Mouse (Mus musculus): ENCODE results near the gene Tmem130. TPM values are rescaled to one million over a fixed set of nuclear protein-coding genes. Genes with fewer than 3 reads are reported as not detected.

The Tmem130 gene
- total and polyA plus RNA-seq, 2 experiments from 2014 or later = 262 to 379 TPM

- DNase-seq = no peak
- TF ChIP-seq CTCF (IDR thresholded peaks at IDR 0.05; ENCODE audit: low read depth) = no peak
- Histone ChIP-seq H3K27me3 (ENCODE audit: insufficient read depth, low read length) (no peaks in the 10 kb centered on the region), H3K4me3 (ENCODE audit: low read depth, low read length) (no peak overlapping the region), H3K9me3 (ENCODE audit: low read length) (no peaks in the 10 kb centered on the region), H3K9ac (no peak overlapping the region), H3K4me2 (ENCODE audit: low read depth) (no peak overlapping the region), H3K4me1 (ENCODE audit: insufficient read depth) (no peaks in the 10 kb centered on the region), H3K27ac (ENCODE audit: low read depth, low read length) (no peak overlapping the region), H3K36me3 (ENCODE audit: insufficient read depth) (peaks cover 30% of the 10 kb centered on the region)
- ATAC-seq = no peak
- WGBS = 86% methylated on average over 14 of the region's 14 CpGs
Observed at GRCm38 (mm10) chr5:144737101-144737500, 24.5 kb downstream of the Tmem130 start.

GRCm38 (mm10) chr5:144734949-144735348 lies 26.7 kb downstream of the Tmem130 start:
- ATAC-seq (peak; percentile 57), DNase-seq (peak; percentile 82)
- WGBS = 30% methylated on average over 8 of the region's 8 CpGs
- Histone ChIP-seq H3K9me3 (ENCODE audit: low read length) (no peaks in the 10 kb centered on the region), H3K27ac (ENCODE audit: low read depth, low read length) (no peak overlapping the region), H3K4me3 (ENCODE audit: low read depth, low read length) (no peak overlapping the region), H3K27me3 (ENCODE audit: insufficient read depth, low read length) (no peaks in the 10 kb centered on the region), H3K9ac (no peak overlapping the region), H3K4me1 (ENCODE audit: insufficient read depth) (no peaks in the 10 kb centered on the region), H3K36me3 (ENCODE audit: insufficient read depth) (peaks cover 14% of the 10 kb centered on the region; the same call in 1 of the 2 replicates), H3K4me2 (ENCODE audit: low read depth) (no peak overlapping the region)
- peak; percentile 95 for TF ChIP-seq CTCF (IDR thresholded peaks at IDR 0.05; ENCODE audit: low read depth)

DNA sequence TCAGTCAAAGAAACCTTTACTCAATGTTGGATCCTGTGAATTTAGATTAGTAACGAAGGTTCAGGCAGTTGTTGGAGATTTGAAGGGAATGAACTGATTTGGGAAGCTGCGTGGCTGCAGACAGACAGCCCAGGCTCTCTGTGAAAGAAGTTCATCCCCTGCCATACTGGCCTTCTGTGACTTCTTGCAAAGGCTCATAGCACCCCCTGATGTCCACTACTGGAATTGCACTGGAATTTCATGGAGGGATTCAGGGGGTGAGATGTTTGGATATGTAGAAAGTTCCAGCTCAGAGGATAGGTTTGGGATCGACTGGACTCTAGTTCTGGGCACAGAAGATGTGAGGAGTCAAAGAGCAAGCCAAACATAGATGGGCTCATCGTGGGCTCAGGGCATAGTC lies 27.7 kb downstream of the Tmem130 start:
- Histone ChIP-seq H3K27me3 (ENCODE audit: insufficient read depth, low read length) (0 out of 2 replicates have a peak, but pooled peaks cover 3% of the 10 kb centered on the region), H3K4me2 (ENCODE audit: low read depth) (no peak overlapping the region), H3K9me3 (ENCODE audit: low read length) (no peaks in the 10 kb centered on the region), H3K36me3 (ENCODE audit: insufficient read depth) (peaks cover 14% of the 10 kb centered on the region; the same call in 1 of the 2 replicates), H3K27ac (ENCODE audit: low read depth, low read length) (no peak overlapping the region), H3K4me1 (ENCODE audit: insufficient read depth) (no peaks in the 10 kb centered on the region), H3K9ac (no peak overlapping the region), H3K4me3 (ENCODE audit: low read depth, low read length) (no peak overlapping the region)
- peak; percentile 88 for DNase-seq
- 24% methylated on average over 4 of the region's 4 CpGs for WGBS
- peak; percentile 47; the same call in 1 of the 2 replicates for ATAC-seq
- TF ChIP-seq CTCF (IDR thresholded peaks at IDR 0.05; ENCODE audit: low read depth) = peak; percentile 94

DNA sequence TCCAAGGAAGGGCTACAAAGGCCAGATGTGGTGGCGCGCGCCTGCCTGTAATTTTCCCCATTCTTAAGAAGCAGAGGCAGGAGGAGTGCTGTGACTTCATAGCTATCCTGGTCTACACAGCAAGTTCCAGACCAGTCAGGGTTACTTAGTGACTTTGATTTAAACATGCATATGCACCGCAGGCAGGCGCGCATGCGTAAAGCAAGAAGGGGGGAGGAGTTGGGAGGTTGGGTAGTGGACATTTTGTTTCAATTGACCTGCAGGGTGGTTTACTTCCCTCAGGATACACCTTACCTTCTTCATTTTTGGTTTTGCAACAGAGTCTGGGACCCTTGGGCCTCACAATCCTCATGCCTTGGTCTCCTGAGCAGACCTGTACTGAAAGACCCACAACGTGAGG lies 32.4 kb downstream of the Tmem130 start:
- 52% methylated on average over 8 of the region's 8 CpGs for WGBS

DNA sequence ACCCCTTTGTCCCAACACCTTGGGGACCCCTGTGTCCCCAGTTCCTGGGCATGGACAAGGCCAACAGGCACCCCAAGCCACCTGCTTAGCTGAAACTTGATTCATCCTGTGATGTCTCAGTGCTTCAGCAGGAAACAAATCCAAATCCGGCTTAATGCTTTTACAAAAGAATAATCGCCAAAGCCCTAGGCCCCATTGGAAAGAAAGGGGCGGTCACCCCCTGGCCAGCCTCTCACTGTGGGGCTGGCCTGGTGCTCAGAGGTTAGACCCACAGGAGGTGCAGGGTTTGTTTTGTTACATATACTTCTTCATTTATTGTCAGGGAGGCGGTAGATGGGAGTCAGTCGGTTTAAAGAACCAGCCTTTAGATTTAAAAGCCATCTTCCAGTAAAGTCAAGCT lies 33.4 kb downstream of the Tmem130 start:
- Histone ChIP-seq H3K4me2 (ENCODE audit: low read depth) (no peak overlapping the region), H3K4me3 (ENCODE audit: low read depth, low read length) (no peak overlapping the region), H3K36me3 (ENCODE audit: insufficient read depth) (no peaks in the 10 kb centered on the region), H3K4me1 (ENCODE audit: insufficient read depth) (no peaks in the 10 kb centered on the region; the same call in 1 of the 2 replicates), H3K9me3 (ENCODE audit: low read length) (no peaks in the 10 kb centered on the region), H3K27ac (ENCODE audit: low read depth, low read length) (no peak overlapping the region), H3K9ac (no peak overlapping the region), H3K27me3 (ENCODE audit: insufficient read depth, low read length) (peaks cover 4% of the 10 kb centered on the region; the same call in 1 of the 2 replicates)
- TF ChIP-seq CTCF (IDR thresholded peaks at IDR 0.05; ENCODE audit: low read depth) = no peak
- DNase-seq = no peak
- 17% methylated on average over 5 of the region's 5 CpGs for WGBS
- ATAC-seq = no peak

More for the DNA sequence above, 32.4 kb downstream of the Tmem130 start:
- DNase-seq (no peak), ATAC-seq (no peak)
- Histone ChIP-seq H3K9me3 (ENCODE audit: low read length) (no peaks in the 10 kb centered on the region), H3K4me3 (ENCODE audit: low read depth, low read length) (no peak overlapping the region), H3K4me1 (ENCODE audit: insufficient read depth) (no peaks in the 10 kb centered on the region; the same call in 1 of the 2 replicates), H3K4me2 (ENCODE audit: low read depth) (no peak overlapping the region), H3K36me3 (ENCODE audit: insufficient read depth) (no peaks in the 10 kb centered on the region), H3K27ac (ENCODE audit: low read depth, low read length) (no peak overlapping the region), H3K9ac (no peak overlapping the region), H3K27me3 (ENCODE audit: insufficient read depth, low read length) (peaks cover 4% of the 10 kb centered on the region; the same call in 1 of the 2 replicates)
- TF ChIP-seq CTCF (IDR thresholded peaks at IDR 0.05; ENCODE audit: low read depth) = no peak

DNA sequence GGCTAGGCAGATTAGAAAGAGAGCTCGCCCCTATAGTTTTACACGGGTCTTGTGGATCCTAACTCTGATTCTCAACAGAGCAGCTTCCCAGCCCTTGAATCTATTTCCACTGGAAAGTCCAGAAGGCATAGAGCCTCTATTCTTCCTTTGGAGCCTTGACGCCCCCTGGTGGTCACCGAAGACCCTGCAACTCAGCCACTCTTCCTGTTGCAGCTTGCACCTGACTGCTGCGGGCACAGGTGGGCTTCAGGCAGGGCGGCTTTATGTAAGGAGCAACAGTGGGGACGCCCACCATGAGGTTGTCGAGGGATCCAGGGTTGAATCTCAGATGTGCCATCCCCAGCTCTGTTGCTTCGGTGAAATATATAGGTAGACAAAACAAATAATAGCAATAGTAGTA lies 34.5 kb downstream of the Tmem130 start:
- no peaks in the 10 kb centered on the region for H3K9me3 ChIP-seq (ENCODE audit: low read length)
- WGBS = 4% methylated on average over 9 of the region's 9 CpGs
- no peaks in the 10 kb centered on the region; the same call in 1 of the 2 replicates for H3K4me1 ChIP-seq (ENCODE audit: insufficient read depth)
- DNase-seq (peak; percentile 84), ATAC-seq (peak; percentile 66)
- no peak overlapping the region for H3K27ac ChIP-seq (ENCODE audit: low read depth, low read length)
- peak; percentile 97 for TF ChIP-seq CTCF (IDR thresholded peaks at IDR 0.05; ENCODE audit: low read depth)
- H3K36me3 ChIP-seq (ENCODE audit: insufficient read depth) = no peaks in the 10 kb centered on the region
- H3K4me3 ChIP-seq (ENCODE audit: low read depth, low read length) = no peak overlapping the region
- H3K27me3 ChIP-seq (ENCODE audit: insufficient read depth, low read length) = peaks cover 4% of the 10 kb centered on the region; the same call in 1 of the 2 replicates
- H3K4me2 ChIP-seq (ENCODE audit: low read depth) = no peak overlapping the region
- no peak overlapping the region for H3K9ac ChIP-seq

DNA sequence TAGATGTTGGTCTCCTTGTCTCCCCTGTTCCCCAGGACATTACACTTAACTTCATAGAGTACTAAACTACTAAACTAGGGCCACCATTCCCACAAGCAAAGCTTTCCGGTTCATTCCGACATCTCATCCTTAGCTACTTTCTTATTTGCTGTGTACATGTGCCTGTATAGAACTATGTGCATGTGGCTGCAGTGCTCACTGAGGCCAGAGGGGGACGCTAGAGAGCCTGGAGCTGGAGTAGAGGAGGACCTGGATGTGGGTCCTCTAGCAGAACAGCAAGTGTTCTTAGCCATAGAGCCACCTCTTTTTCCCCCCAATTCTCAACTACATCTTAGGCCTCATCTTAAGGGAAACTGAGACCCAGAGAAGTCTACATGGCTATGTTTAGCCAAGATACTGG lies 36.1 kb downstream of the Tmem130 start:
- Histone ChIP-seq H3K27ac (ENCODE audit: low read depth, low read length) (no peak overlapping the region), H3K4me3 (ENCODE audit: low read depth, low read length) (no peak overlapping the region), H3K9ac (no peak overlapping the region), H3K4me2 (ENCODE audit: low read depth) (no peak overlapping the region), H3K4me1 (ENCODE audit: insufficient read depth) (no peaks in the 10 kb centered on the region; the same call in 1 of the 2 replicates), H3K36me3 (ENCODE audit: insufficient read depth) (no peaks in the 10 kb centered on the region), H3K9me3 (ENCODE audit: low read length) (no peaks in the 10 kb centered on the region), H3K27me3 (ENCODE audit: insufficient read depth, low read length) (peaks cover 4% of the 10 kb centered on the region; the same call in 1 of the 2 replicates)
- no peak for ATAC-seq
- TF ChIP-seq CTCF (IDR thresholded peaks at IDR 0.05; ENCODE audit: low read depth) = peak; percentile 31
- WGBS = 77% methylated on average over 3 of the region's 3 CpGs
- DNase-seq = no peak

Measured in forebrain, postnatal 0 days (tissue).